Mouse (Mus musculus) embryonic facial prominence, embryonic 12.5 days (tissue): ENCODE results near the gene Dclk1. TPM values are rescaled to one million over a fixed set of nuclear protein-coding genes. Genes with fewer than 3 reads are reported as not detected.
"Not testable (repeated sequence)": the region's sequence is repeated elsewhere in the genome, so short reads cannot be mapped to it uniquely, and the experiment has no call there.

Experiments used
- ATAC-seq: fragments of 200-750 bp; cut with Nextera tagmentation; 2 replicates; pipeline ENCODE4 v1.8.0; 2017; ENCODE audit not compliant: insufficient number of reproducible peaks, insufficient read depth, low FRiP score, low TSS enrichment
- H3K27ac ChIP-seq: fragments of 300-500 bp; sonication (generic); 2 replicates; pipeline ENCODE4 v1.5.1; 2016; ENCODE audit warnings: mild to moderate bottlenecking
- H3K27me3 ChIP-seq: fragments of 300-500 bp; sonication (generic); 2 replicates; pipeline ENCODE4 v1.6.1; 2016; ENCODE audit warnings: mild to moderate bottlenecking, moderate library complexity
- H3K36me3 ChIP-seq: fragments of 300-500 bp; sonication (generic); 2 replicates; pipeline ENCODE4 v1.6.1; 2016; ENCODE audit warnings: mild to moderate bottlenecking
- H3K4me1 ChIP-seq: fragments of 300-500 bp; sonication (generic); 2 replicates; pipeline ENCODE4 v1.6.1; 2016
- H3K4me2 ChIP-seq: fragments of 300-500 bp; sonication (generic); replicated peaks from 2 replicates; pipeline ENCODE4 v1.6.1; 2016; ENCODE audit warnings: mild to moderate bottlenecking, moderate library complexity
- H3K4me3 ChIP-seq: fragments of 300-500 bp; sonication (generic); 2 replicates; pipeline ENCODE4 v1.5.1; 2016; ENCODE audit warnings: mild to moderate bottlenecking
- H3K9ac ChIP-seq: fragments of 300-500 bp; sonication (generic); 2 replicates; pipeline ENCODE4 v1.6.1; 2016; ENCODE audit warnings: mild to moderate bottlenecking, moderate library complexity
- H3K9me3 ChIP-seq: fragments of 300-500 bp; sonication (generic); 2 replicates; pipeline ENCODE4 v1.6.1; 2016; ENCODE audit warnings: mild to moderate bottlenecking, moderate library complexity
- WGBS: fragments of 180-500 bp; shearing (Covaris S2); methylation state at CpG from one replicate; pipeline ENCODE4 v1.1.7; 2016; 5-methylcytosine and 5-hydroxymethylcytosine counted together
- polyA plus RNA-seq: library from polyadenylated mRNA; unstranded; fragments of >200 nt; fragmentation: Nextera tagmentation; extraction: Ambion mirVana; gene quantifications from 2 replicates; pipeline ENCODE4 v1.2.1, GENCODE M21; 2016

The Dclk1 gene
- 68.6 and 69.7 TPM in 2 replicates for polyA plus RNA-seq

DNA sequence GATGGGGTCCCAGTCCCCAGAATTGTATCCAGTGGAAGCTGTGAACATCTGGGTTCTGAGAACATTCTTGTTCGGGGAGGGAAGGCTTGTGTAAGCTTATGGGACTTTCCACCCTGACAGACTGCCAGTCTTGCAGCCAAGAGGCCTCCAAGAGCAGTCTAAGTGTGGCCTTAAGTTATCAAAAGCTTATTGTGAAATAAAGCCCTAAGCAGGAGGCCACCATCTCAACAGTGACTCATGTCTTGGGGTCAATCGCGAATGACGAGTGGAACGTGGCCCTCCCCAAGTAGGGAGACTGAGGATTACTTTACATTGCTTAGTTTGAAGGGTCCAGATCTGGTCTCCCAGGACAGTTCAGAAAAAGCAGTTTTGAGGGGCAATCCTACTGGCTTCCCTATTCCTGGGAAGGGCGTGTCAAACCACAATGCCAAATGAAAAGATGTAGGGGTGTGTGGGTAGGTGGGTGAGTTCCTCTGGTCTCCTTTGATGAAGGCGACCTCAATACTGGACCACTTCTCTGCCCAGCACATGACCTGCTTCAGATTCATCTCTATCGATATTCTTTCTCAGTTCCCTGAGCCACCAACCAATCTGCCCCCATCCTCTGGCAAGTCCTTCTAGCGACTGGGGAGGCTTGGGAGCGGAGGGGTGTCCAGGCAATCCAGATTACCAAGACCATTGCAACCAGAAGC, at the start of gene Dclk1:
Gene Dclk1 (plus strand): TSS at position 635 of the 692 bp plus-strand sequence.
- H3K4me1 ChIP-seq: peaks cover 10% of the 10 kb centered on the region
- H3K36me3 ChIP-seq: no peaks in the 10 kb centered on the region
- peak within 1 kb of the TSS; percentile 65 for H3K4me3 ChIP-seq
- H3K27ac ChIP-seq: peak within 1 kb of the TSS; percentile 71
- no peaks in the 10 kb centered on the region for H3K27me3 ChIP-seq
- ATAC-seq: no peak
- peak within 1 kb of the TSS; percentile 89 for H3K4me2 ChIP-seq
- 31% methylated on average over 10 of the region's 10 CpGs for WGBS
- H3K9ac ChIP-seq: peak within 1 kb of the TSS; percentile 65
- H3K9me3 ChIP-seq: no peaks in the 10 kb centered on the region

DNA sequence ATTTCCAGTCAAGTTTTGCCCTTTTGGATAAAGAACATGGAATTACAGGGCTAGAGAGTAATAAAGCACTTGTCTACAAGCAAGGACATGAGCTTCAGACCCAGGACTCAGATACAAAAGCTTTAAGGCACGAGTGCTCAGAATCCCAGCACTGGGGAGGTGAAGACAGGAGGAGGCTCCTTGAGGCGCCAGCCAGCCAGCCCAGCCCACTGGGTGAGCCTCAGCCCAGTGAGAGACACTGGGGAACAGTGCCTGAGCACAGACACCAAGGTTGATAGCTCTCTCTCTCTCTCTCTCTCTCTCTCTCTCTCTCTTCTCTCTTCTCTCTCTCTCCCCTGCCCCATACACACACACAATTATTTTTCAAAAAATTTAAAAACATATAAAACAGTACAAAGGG, 48.8 kb upstream of the Dclk1 start:
- H3K4me1 ChIP-seq: no peaks in the 10 kb centered on the region
- H3K27ac ChIP-seq: no peak overlapping the region
- no peak for ATAC-seq
- H3K9me3 ChIP-seq: no peaks in the 10 kb centered on the region
- no peak overlapping the region for H3K4me3 ChIP-seq
- no peaks in the 10 kb centered on the region for H3K36me3 ChIP-seq
- no peak overlapping the region for H3K4me2 ChIP-seq
- 58% methylated on average over 2 of the region's 2 CpGs for WGBS
- no peaks in the 10 kb centered on the region for H3K27me3 ChIP-seq
- H3K9ac ChIP-seq: no peak overlapping the region

DNA sequence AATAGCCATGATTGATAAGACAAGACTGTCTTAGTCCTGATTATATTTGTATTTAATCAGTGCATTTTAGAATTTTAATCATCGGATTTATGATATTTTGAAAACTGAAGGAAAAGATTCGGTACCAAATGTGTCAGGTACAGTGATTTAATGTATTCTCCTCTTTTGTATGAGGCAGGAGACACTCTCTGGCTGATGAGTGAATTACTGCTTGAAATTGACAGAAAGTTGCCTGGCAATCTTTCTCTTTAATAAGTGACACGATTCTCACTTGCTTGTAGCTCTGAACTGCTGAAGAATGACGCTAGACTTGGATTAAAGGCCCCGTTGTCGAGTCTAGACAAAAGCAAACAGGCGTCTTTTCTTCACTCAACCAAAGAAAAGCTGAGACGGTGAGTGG, 47.4 kb upstream of the Dclk1 start:
- Histone ChIP-seq H3K9me3 (no peaks in the 10 kb centered on the region), H3K27ac (no peak overlapping the region), H3K36me3 (no peaks in the 10 kb centered on the region), H3K9ac (no peak overlapping the region), H3K4me3 (no peak overlapping the region), H3K4me2 (no peak overlapping the region), H3K4me1 (no peaks in the 10 kb centered on the region), H3K27me3 (no peaks in the 10 kb centered on the region)
- WGBS: 81% methylated on average over 8 of the region's 8 CpGs
- no peak for ATAC-seq

- Histone ChIP-seq H3K4me2 (no peak overlapping the region), H3K9ac (no peak overlapping the region), H3K36me3 (no peaks in the 10 kb centered on the region), H3K4me1 (no peaks in the 10 kb centered on the region), H3K27ac (no peak overlapping the region), H3K27me3 (no peaks in the 10 kb centered on the region), H3K9me3 (no peaks in the 10 kb centered on the region), H3K4me3 (no peak overlapping the region)
- 86% methylated on average over 5 of the region's 5 CpGs for WGBS
- ATAC-seq: no peak
Observed at GRCm38 (mm10) chr3:55195581-55196327, 46.4 kb upstream of the Dclk1 start.

DNA sequence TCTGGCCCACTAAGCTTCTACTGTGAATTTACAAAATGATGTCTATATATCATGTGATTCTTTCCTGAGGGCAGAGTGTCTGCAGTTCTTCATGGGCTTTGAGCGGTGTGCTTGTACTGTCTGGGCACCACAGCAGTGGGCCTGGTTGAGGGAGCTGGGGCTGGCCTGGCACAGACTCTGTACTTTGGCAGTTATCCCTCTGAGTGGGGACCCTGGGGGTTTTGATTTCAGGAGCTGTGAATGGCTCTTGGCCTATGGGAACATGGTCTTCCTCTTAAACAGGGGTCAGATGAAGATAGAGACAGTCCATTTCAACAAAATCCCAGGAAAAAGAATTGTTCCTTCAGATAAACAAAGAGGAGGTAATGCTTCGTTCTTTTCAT, 45.8 kb upstream of the Dclk1 start:
- Histone ChIP-seq H3K27ac (no peak overlapping the region), H3K4me2 (no peak overlapping the region), H3K36me3 (no peaks in the 10 kb centered on the region), H3K9ac (no peak overlapping the region), H3K4me3 (no peak overlapping the region), H3K9me3 (no peaks in the 10 kb centered on the region), H3K4me1 (no peaks in the 10 kb centered on the region), H3K27me3 (no peaks in the 10 kb centered on the region)
- WGBS: 84% methylated on average over 2 of the region's 2 CpGs
- ATAC-seq: no peak

- not testable (repeated sequence) for H3K36me3 ChIP-seq, ATAC-seq, H3K27me3 ChIP-seq, H3K4me1 ChIP-seq, H3K9ac ChIP-seq, H3K4me2 ChIP-seq, H3K9me3 ChIP-seq, H3K4me3 ChIP-seq, H3K27ac ChIP-seq
- 92% methylated on average over 11 of the region's 11 CpGs for WGBS
Observed at GRCm38 (mm10) chr3:55203621-55204020, 38.5 kb upstream of the Dclk1 start.

- no peak overlapping the region for H3K9ac ChIP-seq
- WGBS: 93% methylated on average over 2 of the region's 2 CpGs
- no peaks in the 10 kb centered on the region for H3K36me3 ChIP-seq
- no peaks in the 10 kb centered on the region for H3K9me3 ChIP-seq
- no peaks in the 10 kb centered on the region for H3K27me3 ChIP-seq
- peaks cover 5% of the 10 kb centered on the region; the same call in 1 of the 2 replicates for H3K4me1 ChIP-seq
- H3K4me2 ChIP-seq: no peak overlapping the region
- no peak overlapping the region for H3K27ac ChIP-seq
- no peak for ATAC-seq
- no peak overlapping the region for H3K4me3 ChIP-seq
Observed at GRCm38 (mm10) chr3:55206413-55206812, 35.8 kb upstream of the Dclk1 start.

DNA sequence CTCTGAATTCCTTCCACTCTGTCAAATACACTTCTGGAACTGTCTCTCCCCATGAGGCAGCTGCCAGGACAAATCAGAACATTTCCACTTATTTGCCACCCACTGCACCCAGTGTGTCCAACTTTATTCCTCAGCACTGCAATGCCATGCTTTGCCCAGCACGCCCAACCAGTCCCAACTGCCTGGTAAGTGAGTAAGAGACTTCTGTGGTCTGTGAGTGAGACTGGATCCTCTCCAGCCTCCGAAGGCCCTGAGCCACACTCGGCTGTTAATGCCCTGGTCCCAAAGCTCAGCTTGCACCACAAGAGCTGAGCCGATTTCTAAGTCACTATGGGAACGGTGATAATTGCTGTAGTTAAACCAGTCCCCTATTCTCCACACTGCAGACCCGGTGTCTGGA, 34.5 kb upstream of the Dclk1 start:
- H3K36me3 ChIP-seq: no peaks in the 10 kb centered on the region
- no peaks in the 10 kb centered on the region for H3K9me3 ChIP-seq
- no peaks in the 10 kb centered on the region for H3K27me3 ChIP-seq
- WGBS: 63% methylated on average over 6 of the region's 6 CpGs
- no peak for ATAC-seq
- no peak overlapping the region for H3K27ac ChIP-seq
- H3K9ac ChIP-seq: no peak overlapping the region
- H3K4me1 ChIP-seq: peaks cover 5% of the 10 kb centered on the region; the same call in 1 of the 2 replicates
- no peak overlapping the region for H3K4me2 ChIP-seq
- H3K4me3 ChIP-seq: no peak overlapping the region

DNA sequence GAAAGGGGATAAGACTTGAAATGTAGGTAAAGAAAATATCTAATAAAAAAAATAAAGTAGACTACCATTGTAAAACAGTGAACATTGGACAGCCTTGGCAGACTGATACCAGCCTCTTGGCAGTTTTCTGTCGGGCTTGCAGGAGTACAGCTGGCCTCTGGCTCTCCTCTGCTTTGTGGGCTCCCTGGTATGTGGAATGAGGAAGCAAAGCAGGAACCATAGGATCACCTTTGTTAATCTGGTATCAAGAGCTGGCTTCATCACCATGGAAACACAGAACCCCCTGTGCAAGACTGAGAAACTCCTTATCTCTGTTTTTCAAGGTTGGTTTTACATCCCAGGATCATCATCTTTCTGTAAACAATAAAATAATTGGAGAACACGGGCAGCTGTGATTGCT, 29.9 kb upstream of the Dclk1 start:
- Histone ChIP-seq H3K9ac (no peak overlapping the region), H3K4me1 (peaks cover 11% of the 10 kb centered on the region; the same call in 1 of the 2 replicates), H3K9me3 (no peaks in the 10 kb centered on the region), H3K36me3 (no peaks in the 10 kb centered on the region), H3K27me3 (no peaks in the 10 kb centered on the region), H3K4me3 (no peak overlapping the region), H3K27ac (no peak overlapping the region), H3K4me2 (no peak overlapping the region)
- no peak for ATAC-seq
- WGBS: 15% methylated on average over 2 of the region's 2 CpGs

- 35% methylated on average over 4 of the region's 4 CpGs for WGBS
- Histone ChIP-seq H3K27me3 (no peaks in the 10 kb centered on the region), H3K4me3 (no peak overlapping the region), H3K9me3 (no peaks in the 10 kb centered on the region), H3K27ac (peak overlapping the region; percentile 74), H3K4me1 (peaks cover 7% of the 10 kb centered on the region; the same call in 1 of the 2 replicates), H3K36me3 (no peaks in the 10 kb centered on the region), H3K9ac (no peak overlapping the region), H3K4me2 (no peak overlapping the region)
- ATAC-seq: no peak
Observed at GRCm38 (mm10) chr3:55213785-55214184, 28.4 kb upstream of the Dclk1 start.

DNA sequence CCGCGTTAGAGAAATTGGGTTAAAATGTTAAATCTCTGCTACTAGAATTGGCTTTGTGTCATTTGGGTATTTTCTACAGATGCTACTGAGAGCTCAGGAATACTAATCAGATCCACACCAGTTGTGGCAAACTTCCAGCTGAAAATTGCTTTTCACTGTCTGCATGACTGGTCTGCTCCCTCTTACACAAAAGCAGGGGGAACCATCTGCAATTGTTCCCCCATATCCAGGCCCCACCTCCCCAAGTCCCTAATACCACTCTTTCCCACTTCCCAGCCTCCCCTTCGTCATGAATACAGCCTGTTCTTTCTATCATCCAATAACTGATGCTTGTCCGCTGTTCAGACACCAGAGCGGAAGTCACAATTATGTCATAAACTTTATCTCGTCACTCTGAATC, 27.8 kb upstream of the Dclk1 start:
- no peak overlapping the region for H3K9ac ChIP-seq

DNA sequence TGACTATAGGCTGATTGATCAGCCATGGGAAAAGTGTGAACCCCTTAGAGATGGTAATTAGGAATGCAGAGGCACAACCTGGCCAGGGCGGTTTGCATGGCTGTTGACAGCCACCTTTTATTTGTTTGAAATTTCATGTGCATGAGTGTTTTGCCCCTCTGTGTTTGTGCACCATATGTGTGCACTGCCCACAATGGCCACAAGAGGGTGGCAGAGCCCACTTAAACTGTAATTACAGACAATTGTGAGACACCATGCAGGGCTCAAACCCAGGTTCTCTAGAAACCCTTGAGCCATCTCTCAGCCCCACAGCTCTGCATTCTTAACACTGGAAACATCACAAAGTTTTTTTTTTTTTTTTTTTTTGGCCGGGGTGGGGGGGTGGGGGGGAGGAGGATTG, 19.7 kb upstream of the Dclk1 start:
- WGBS: 75% methylated on average over 2 of the region's 2 CpGs
- H3K4me3 ChIP-seq: no peak overlapping the region
- no peaks in the 10 kb centered on the region for H3K36me3 ChIP-seq
- ATAC-seq: no peak
- H3K27me3 ChIP-seq: 0 out of 2 replicates have a peak, but pooled peaks cover 5% of the 10 kb centered on the region
- no peak overlapping the region for H3K9ac ChIP-seq
- H3K4me1 ChIP-seq: peaks cover 4% of the 10 kb centered on the region; the same call in 1 of the 2 replicates
- peaks cover 4% of the 10 kb centered on the region; the same call in 1 of the 2 replicates for H3K9me3 ChIP-seq
- no peak overlapping the region for H3K27ac ChIP-seq
- H3K4me2 ChIP-seq: no peak overlapping the region

More for the DNA sequence above, 27.8 kb upstream of the Dclk1 start:
- H3K27me3 ChIP-seq: no peaks in the 10 kb centered on the region
- peaks cover 7% of the 10 kb centered on the region; the same call in 1 of the 2 replicates for H3K4me1 ChIP-seq
- no peak overlapping the region for H3K4me3 ChIP-seq
- no peaks in the 10 kb centered on the region for H3K9me3 ChIP-seq
- H3K27ac ChIP-seq: peak overlapping the region; percentile 74
- H3K4me2 ChIP-seq: no peak overlapping the region
- no peak for ATAC-seq
- no peaks in the 10 kb centered on the region for H3K36me3 ChIP-seq
- 70% methylated on average over 6 of the region's 6 CpGs for WGBS
